ENCODE assay signal across 13 mouse cellular contexts in genomic region chr17:57085970-57086757, GRCm38 (mm10). TPM values are rescaled to one million over a fixed set of nuclear protein-coding genes. Genes with fewer than 3 reads are reported as not detected.
DNase-seq lines count a peak whose midpoint lies in the region; ATAC-seq lines count a peak whose summit lies in the region.
"Had no signal": no experiment of that assay in that cellular context is flagged by ENCODE, and none has a peak within 500 bp of the region (broad histone marks: within the 10 kb centered on the region; RNA-seq: fewer than 3 reads in every experiment).

No protein-coding gene starts in this region.

- no peaks in the 10 kb centered on the region for H3K27me3 ChIP-seq in neural tube, embryonic 11.5 days (ENCODE audit: control insufficient read depth, insufficient read depth, low read length)
- 0 out of 2 replicates have a peak, but pooled peaks cover 3% of the 10 kb centered on the region for H3K27me3 ChIP-seq in hindbrain, embryonic 13.5 days
- no peaks in the 10 kb centered on the region for H3K27me3 ChIP-seq in neural tube, embryonic 13.5 days

- no peak for ATAC-seq in neural tube, embryonic 11.5 days (ENCODE audit: insufficient read depth, low FRiP score, low TSS enrichment)
- no peak for ATAC-seq in hindbrain, embryonic 13.5 days (ENCODE audit: low FRiP score)
- no peak for ATAC-seq in neural tube, embryonic 13.5 days (ENCODE audit: low read depth)
- ATAC-seq: CD4-positive, CD25-positive, alpha-beta regulatory T cell, adult 4 months had no signal

- no peak for DNase-seq in neural tube, embryonic 11.5 days (ENCODE audit: low spot score)
- no peak for DNase-seq in neural tube, embryonic 10.5 days (ENCODE audit: extremely low spot score, low spot score)
- DNase-seq in cerebellum, postnatal 36 days = peak; percentile 99
- DNase-seq in heart, adult 8-10 months (ENCODE audit: low spot score) = no peak
- no peak for DNase-seq in ovary, postnatal 36 days (ENCODE audit: low spot score)
- DNase-seq in spleen, adult 18-20 months = no peak
- DNase-seq: adrenal gland, postnatal 25 days; kidney, adult 2 months had no signal

- peak overlapping the region; percentile 67 for H3K9ac ChIP-seq in neural tube, embryonic 11.5 days (ENCODE audit: low read length)
- peak overlapping the region; percentile 86 for H3K9ac ChIP-seq in hindbrain, embryonic 13.5 days
- H3K9ac ChIP-seq in neural tube, embryonic 13.5 days = peak overlapping the region; percentile 80
- H3K9ac ChIP-seq: liver, embryonic 14.5 days; stomach, embryonic 15.5 days had no signal

- peak overlapping the region; percentile 65 for H3K4me2 ChIP-seq in neural tube, embryonic 11.5 days (ENCODE audit: low read depth)
- peak overlapping the region; percentile 76 for H3K4me2 ChIP-seq in hindbrain, embryonic 13.5 days
- peak overlapping the region; percentile 71 for H3K4me2 ChIP-seq in neural tube, embryonic 13.5 days

- H3K36me3 ChIP-seq in neural tube, embryonic 11.5 days (ENCODE audit: control insufficient read depth, insufficient read depth, low read length) = no peaks in the 10 kb centered on the region
- H3K36me3 ChIP-seq in hindbrain, embryonic 13.5 days = peaks cover 40% of the 10 kb centered on the region
- H3K36me3 ChIP-seq in neural tube, embryonic 13.5 days = peaks cover 39% of the 10 kb centered on the region
- H3K36me3 ChIP-seq: stomach, embryonic 15.5 days had no signal

- H3K4me3 ChIP-seq in neural tube, embryonic 11.5 days (ENCODE audit: low read depth, low read length) = peak overlapping the region; percentile 45; the same call in 1 of the 2 replicates
- H3K4me3 ChIP-seq in hindbrain, embryonic 13.5 days = peak overlapping the region; percentile 66
- H3K4me3 ChIP-seq in neural tube, embryonic 13.5 days = peak overlapping the region; percentile 52

- no peak overlapping the region for H3K27ac ChIP-seq in neural tube, embryonic 11.5 days (ENCODE audit: low read depth, low read length)
- H3K27ac ChIP-seq in hindbrain, embryonic 13.5 days = no peak overlapping the region
- H3K27ac ChIP-seq in neural tube, embryonic 13.5 days (replicated peaks) = no peak overlapping the region
- H3K27ac ChIP-seq: liver, embryonic 14.5 days; stomach, embryonic 15.5 days had no signal

- H3K9me3 ChIP-seq in neural tube, embryonic 11.5 days (ENCODE audit: control insufficient read depth, low read length) = no peaks in the 10 kb centered on the region
- no peaks in the 10 kb centered on the region for H3K9me3 ChIP-seq in hindbrain, embryonic 13.5 days
- H3K9me3 ChIP-seq in neural tube, embryonic 13.5 days = no peaks in the 10 kb centered on the region
- H3K9me3 ChIP-seq: stomach, embryonic 15.5 days had no signal

- 89% methylated on average over 11 of the region's 11 CpGs for WGBS in neural tube, embryonic 11.5 days
- WGBS in hindbrain, embryonic 13.5 days = 84% methylated on average over 11 of the region's 11 CpGs
- 82% methylated on average over 11 of the region's 11 CpGs for WGBS in neural tube, embryonic 13.5 days

- no peaks in the 10 kb centered on the region for H3K4me1 ChIP-seq in neural tube, embryonic 11.5 days (ENCODE audit: control insufficient read depth, insufficient read depth, low read length)
- H3K4me1 ChIP-seq in hindbrain, embryonic 13.5 days (replicated peaks) = peaks cover 40% of the 10 kb centered on the region
- peaks cover 41% of the 10 kb centered on the region for H3K4me1 ChIP-seq in neural tube, embryonic 13.5 days (replicated peaks)

RNA-seq across cellular contexts. Expression of gene Tubb4a, which starts 1.4 kb away (rescaled TPM):
- 200 and 229 TPM in 2 replicates for polyA plus RNA-seq in neural tube, embryonic 11.5 days (2014; fragmentation: Nextera tagmentation; extraction: Ambion mirVana)
- 314 and 346 TPM in 2 replicates for polyA plus RNA-seq in hindbrain, embryonic 13.5 days (2015; fragmentation: Nextera tagmentation; extraction: Ambion mirVana)
- polyA plus RNA-seq in neural tube, embryonic 13.5 days (2015; fragmentation: Nextera tagmentation; extraction: Ambion mirVana) = 381 and 413 TPM in 2 replicates
- total RNA-seq in heart, adult 8-10 months (2022) = 1 to 10 TPM; 1.1 to 1.7 (median 1.4) TPM

RNA-seq across cellular contexts. Expression of gene Dennd1c, which starts 7.8 kb away (rescaled TPM):
- polyA plus RNA-seq in neural tube, embryonic 11.5 days (2014; fragmentation: Nextera tagmentation; extraction: Ambion mirVana) = 2.8 and 2.9 TPM in 2 replicates
- polyA plus RNA-seq in hindbrain, embryonic 13.5 days (2015; fragmentation: Nextera tagmentation; extraction: Ambion mirVana) = 4.0 and 4.3 TPM in 2 replicates
- 3.7 and 5.9 TPM in 2 replicates for polyA plus RNA-seq in neural tube, embryonic 13.5 days (2015; fragmentation: Nextera tagmentation; extraction: Ambion mirVana)
- 1 to 10 TPM in 2 of 4 experiments, under 1 TPM in 2; 0.90 to 1.6 (median 1.2) TPM for total RNA-seq in heart, adult 8-10 months (2022)

RNA-seq across cellular contexts. Expression of gene Tnfsf9, which starts 19.0 kb away (rescaled TPM):
- 6.1 and 6.8 TPM in 2 replicates for polyA plus RNA-seq in neural tube, embryonic 11.5 days (2014; fragmentation: Nextera tagmentation; extraction: Ambion mirVana)
- polyA plus RNA-seq in hindbrain, embryonic 13.5 days (2015; fragmentation: Nextera tagmentation; extraction: Ambion mirVana) = 4.6 and 5.5 TPM in 2 replicates
- polyA plus RNA-seq in neural tube, embryonic 13.5 days (2015; fragmentation: Nextera tagmentation; extraction: Ambion mirVana) = 4.2 and 6.2 TPM in 2 replicates
- under 1 TPM; 0.25 to 0.83 (median 0.43) TPM for total RNA-seq in heart, adult 8-10 months (2022)

RNA-seq across cellular contexts. Expression of gene Slc25a23, which starts 26.5 kb away (rescaled TPM):
- polyA plus RNA-seq in neural tube, embryonic 11.5 days (2014; fragmentation: Nextera tagmentation; extraction: Ambion mirVana) = 16.8 and 18.5 TPM in 2 replicates
- 26.5 and 27.6 TPM in 2 replicates for polyA plus RNA-seq in hindbrain, embryonic 13.5 days (2015; fragmentation: Nextera tagmentation; extraction: Ambion mirVana)
- polyA plus RNA-seq in neural tube, embryonic 13.5 days (2015; fragmentation: Nextera tagmentation; extraction: Ambion mirVana) = 29.5 and 33.3 TPM in 2 replicates
- total RNA-seq in heart, adult 8-10 months (2022) = 10 to 100 TPM; 64.7 to 74.7 (median 70.4) TPM

RNA-seq across cellular contexts. Expression of gene Crb3, which starts 27.3 kb away (rescaled TPM):
- 1.2 and 1.9 TPM in 2 replicates for polyA plus RNA-seq in neural tube, embryonic 11.5 days (2014; fragmentation: Nextera tagmentation; extraction: Ambion mirVana)
- polyA plus RNA-seq in hindbrain, embryonic 13.5 days (2015; fragmentation: Nextera tagmentation; extraction: Ambion mirVana) = 2.9 TPM in 2 replicates
- 0.92 and 1.1 TPM in 2 replicates for polyA plus RNA-seq in neural tube, embryonic 13.5 days (2015; fragmentation: Nextera tagmentation; extraction: Ambion mirVana)
- total RNA-seq in heart, adult 8-10 months (2022) = under 1 TPM in 2 of 4 experiments, not detected in 2; 0.23 to 0.72 TPM

Comparison
In these comparisons a context has a peak if more than half of its experiments do, and no peak if none do; other contexts are left out.
1. DNase-seq: peak in cerebellum, postnatal 36 days (2 of 2); none in neural tube, embryonic 11.5 days (single experiment), neural tube, embryonic 10.5 days (single experiment), heart, adult 8-10 months (single experiment), ovary, postnatal 36 days (single experiment) and spleen, adult 18-20 months (0 of 2).
2. Peak in every context shown above with its lines, with median percentiles within 50 percentile points of each other: H3K4me2 ChIP-seq, H3K4me3 ChIP-seq and H3K9ac ChIP-seq.